10 mouse cellular contexts compared by ENCODE assay signal in genomic region chr3:145864713-145865233, GRCm38 (mm10). TPM values are rescaled to one million over a fixed set of nuclear protein-coding genes. Genes with fewer than 3 reads are reported as not detected.
DNase-seq lines count a peak whose midpoint lies in the region; ATAC-seq and TF ChIP-seq lines count a peak whose summit lies in the region.
"Had no signal": no experiment of that assay in that cellular context is flagged by ENCODE, and none has a peak within 500 bp of the region (broad histone marks: within the 10 kb centered on the region; RNA-seq: fewer than 3 reads in every experiment).

No protein-coding gene starts in this region.

- H3K9me3 ChIP-seq in hindbrain, embryonic 13.5 days, result no peaks in the 10 kb centered on the region
- H3K9me3 ChIP-seq in hindbrain, embryonic 11.5 days (ENCODE audit: control insufficient read depth, low read length), result no peaks in the 10 kb centered on the region
- no peaks in the 10 kb centered on the region for H3K9me3 ChIP-seq in ES-E14 (ENCODE audit: control insufficient read depth, insufficient read depth, low read depth, low read length)
- no peaks in the 10 kb centered on the region for H3K9me3 ChIP-seq in hindbrain, embryonic 15.5 days
- H3K9me3 ChIP-seq: limb, embryonic 13.5 days; stomach, embryonic 15.5 days had no signal

- no peak overlapping the region for H3K4me2 ChIP-seq in hindbrain, embryonic 13.5 days
- no peak overlapping the region for H3K4me2 ChIP-seq in hindbrain, embryonic 11.5 days (replicated peaks; ENCODE audit: low read depth, low read length)
- H3K4me2 ChIP-seq in hindbrain, embryonic 15.5 days, result no peak overlapping the region
- H3K4me2 ChIP-seq: limb, embryonic 13.5 days; stomach, embryonic 15.5 days had no signal

- H3K27me3 ChIP-seq in hindbrain, embryonic 13.5 days, result no peaks in the 10 kb centered on the region
- H3K27me3 ChIP-seq in hindbrain, embryonic 11.5 days (ENCODE audit: control insufficient read depth, insufficient read depth, low read length), result no peaks in the 10 kb centered on the region
- H3K27me3 ChIP-seq in hindbrain, embryonic 15.5 days, result no peaks in the 10 kb centered on the region
- H3K27me3 ChIP-seq: limb, embryonic 13.5 days; stomach, embryonic 15.5 days had no signal

- TF ChIP-seq POLR2A in brain, embryonic 14.5 days (IDR thresholded peaks at IDR 0.05; ENCODE audit: borderline replicate concordance, extremely low read depth, insufficient read depth, insufficient read length, poor library complexity, severe bottlenecking), result no peak

- no peak for ATAC-seq in hindbrain, embryonic 13.5 days (ENCODE audit: low FRiP score)
- ATAC-seq in hindbrain, embryonic 11.5 days (ENCODE audit: low FRiP score), result no peak
- no peak for ATAC-seq in hindbrain, embryonic 15.5 days (ENCODE audit: low FRiP score, low read depth)

- peak overlapping the region; percentile 50 for H3K27ac ChIP-seq in hindbrain, embryonic 13.5 days
- no peak overlapping the region for H3K27ac ChIP-seq in hindbrain, embryonic 11.5 days (ENCODE audit: low read depth, low read length)
- H3K27ac ChIP-seq in ES-E14 (ENCODE audit: insufficient read depth, low read depth, low read length, poor library complexity, severe bottlenecking), result no peak overlapping the region
- peak overlapping the region; percentile 38 for H3K27ac ChIP-seq in hindbrain, embryonic 15.5 days (replicated peaks)
- H3K27ac ChIP-seq: limb, embryonic 13.5 days; stomach, embryonic 15.5 days had no signal

- H3K36me3 ChIP-seq in hindbrain, embryonic 13.5 days, result no peaks in the 10 kb centered on the region
- no peaks in the 10 kb centered on the region for H3K36me3 ChIP-seq in hindbrain, embryonic 11.5 days (ENCODE audit: control insufficient read depth, insufficient read depth, low read length)
- H3K36me3 ChIP-seq in ES-E14 (ENCODE audit: control insufficient read depth, insufficient read depth, low read length, poor library complexity, severe bottlenecking), result no peaks in the 10 kb centered on the region
- no peaks in the 10 kb centered on the region for H3K36me3 ChIP-seq in hindbrain, embryonic 15.5 days
- H3K36me3 ChIP-seq: limb, embryonic 13.5 days; stomach, embryonic 15.5 days had no signal

- no peak for DNase-seq in hindbrain, embryonic 11.5 days (ENCODE audit: low spot score)
- peak; percentile 9 for DNase-seq in ES-E14 (ENCODE audit: low read depth, low spot score)
- DNase-seq in brain, embryonic 14.5 days (ENCODE audit: low read depth), result peak; percentile 65
- DNase-seq in thymus, postnatal 10 days (ENCODE audit: low spot score in 2 of 2), result no peak
- no peak for DNase-seq in right cerebral cortex, adult 2 months (ENCODE audit: low spot score in 2 of 2)
- DNase-seq in spleen, postnatal 14 days (ENCODE audit: low spot score in 2 of 2), result no peak

- peaks cover 8% of the 10 kb centered on the region; the same call in 1 of the 2 replicates for H3K4me1 ChIP-seq in hindbrain, embryonic 13.5 days (replicated peaks)
- no peaks in the 10 kb centered on the region for H3K4me1 ChIP-seq in hindbrain, embryonic 11.5 days (replicated peaks; ENCODE audit: control insufficient read depth, insufficient read depth, low read length)
- no peaks in the 10 kb centered on the region; a peak in 1 of 4 replicates for H3K4me1 ChIP-seq in ES-E14 (ENCODE audit: control insufficient read depth in 2 of 2, insufficient read depth in 2 of 2, low read length in 2 of 2, poor library complexity in 1 of 2)
- 0 out of 2 replicates have a peak, but pooled peaks cover 9% of the 10 kb centered on the region for H3K4me1 ChIP-seq in hindbrain, embryonic 15.5 days (replicated peaks)
- H3K4me1 ChIP-seq: stomach, embryonic 15.5 days had no signal

- in situ Hi-C loops in ES-E14 (cut with MboI; ENCODE audit: low sequenced_read_pairs in 2 of 2, unreplicated experiment in 2 of 2), result no loop called here

- no peak overlapping the region; the same call in 1 of the 2 replicates for H3K9ac ChIP-seq in hindbrain, embryonic 13.5 days
- H3K9ac ChIP-seq in hindbrain, embryonic 11.5 days (ENCODE audit: low read depth, low read length), result no peak overlapping the region
- H3K9ac ChIP-seq in ES-E14 (ENCODE audit: insufficient read depth, low read depth, low read length, poor library complexity, severe bottlenecking), result no peak overlapping the region
- H3K9ac ChIP-seq in hindbrain, embryonic 15.5 days, result no peak overlapping the region
- H3K9ac ChIP-seq: limb, embryonic 13.5 days; stomach, embryonic 15.5 days had no signal

- H3K4me3 ChIP-seq in hindbrain, embryonic 13.5 days, result no peak overlapping the region
- no peak overlapping the region for H3K4me3 ChIP-seq in hindbrain, embryonic 11.5 days (ENCODE audit: low read depth, low read length)
- H3K4me3 ChIP-seq in ES-E14 (ENCODE audit: insufficient read depth in 1 of 2, low read depth in 1 of 2, low read length in 2 of 2, poor library complexity in 1 of 2, severe bottlenecking in 1 of 2), result peak overlapping the region; percentile 42 to 55; a peak in 1 of 4 replicates
- no peak overlapping the region for H3K4me3 ChIP-seq in hindbrain, embryonic 15.5 days
- H3K4me3 ChIP-seq: limb, embryonic 13.5 days; stomach, embryonic 15.5 days had no signal

- TF ChIP-seq CTCF in brain, embryonic 14.5 days (IDR thresholded peaks at IDR 0.05; ENCODE audit: borderline replicate concordance, extremely low read depth, insufficient read depth, insufficient read length), result no peak

- WGBS in hindbrain, embryonic 13.5 days, result 88% methylated on average over 7 of the region's 10 CpGs
- 89% methylated on average over 5 of the region's 10 CpGs for WGBS in hindbrain, embryonic 11.5 days
- 80% methylated on average over 7 of the region's 10 CpGs for WGBS in hindbrain, embryonic 15.5 days

TF ChIP-seq in ES-E14, 5 proteins besides CTCF, POLR2A, EP300 and RAD21:
- TF ChIP-seq HCFC1 (IDR thresholded peaks at IDR 0.05; ENCODE audit: borderline replicate concordance, insufficient read depth, low read length) (no peak), ZC3H11A (IDR thresholded peaks at IDR 0.05; ENCODE audit: borderline replicate concordance, low read depth, low read length) (no peak), ZNF384 (IDR thresholded peaks at IDR 0.05; ENCODE audit: low read depth, low read length) (no peak), CHD2 (IDR thresholded peaks at IDR 0.05; ENCODE audit: low read depth, low read length) (no peak), MAFK (IDR thresholded peaks at IDR 0.05; ENCODE audit: insufficient read depth, low read depth, low read length) (no peak)
TF ChIP-seq in ES-E14: peak in this region for 0.

RNA-seq across cellular contexts. Expression of gene Bcl10, which starts 57.8 kb away (rescaled TPM):
- polyA plus RNA-seq in hindbrain, embryonic 13.5 days (2015; fragmentation: Nextera tagmentation; extraction: Ambion mirVana), result 38.4 and 40.9 TPM in 2 replicates
- 56.0 and 65.7 TPM in 2 replicates for polyA plus RNA-seq in hindbrain, embryonic 11.5 days (2014; fragmentation: Nextera tagmentation; extraction: Ambion mirVana)
- total RNA-seq in ES-E14 (2012; rRNA removed), result 14.9 and 27.8 TPM in 2 replicates
- 17.0 and 19.0 TPM in 2 replicates for polyA plus RNA-seq in brain, embryonic 14.5 days (2012; rRNA removed)
- polyA plus RNA-seq in hindbrain, embryonic 15.5 days (2015; fragmentation: Nextera tagmentation; extraction: Ambion mirVana), result 32.3 and 34.8 TPM in 2 replicates

Comparison
In these comparisons a context has a peak if more than half of its experiments do, and no peak if none do; other contexts are left out.
1. H3K27ac ChIP-seq: peak in hindbrain, embryonic 13.5 days (single experiment) and hindbrain, embryonic 15.5 days (single experiment); none in hindbrain, embryonic 11.5 days (single experiment) and ES-E14 (single experiment).
2. H3K4me3 ChIP-seq: peak in ES-E14 (2 of 2); none in hindbrain, embryonic 13.5 days (single experiment), hindbrain, embryonic 11.5 days (single experiment) and hindbrain, embryonic 15.5 days (single experiment).
3. DNase-seq: peak in ES-E14 (single experiment) and brain, embryonic 14.5 days (single experiment); none in hindbrain, embryonic 11.5 days (single experiment), thymus, postnatal 10 days (0 of 2), right cerebral cortex, adult 2 months (0 of 2) and spleen, postnatal 14 days (0 of 2).